Mouse (Mus musculus): ENCODE results near the gene Ptprj.
"Not testable (repeated sequence)": the region's sequence is repeated elsewhere in the genome, so short reads cannot be mapped to it uniquely, and the experiment has no call there.

Ptprj gene

DNA sequence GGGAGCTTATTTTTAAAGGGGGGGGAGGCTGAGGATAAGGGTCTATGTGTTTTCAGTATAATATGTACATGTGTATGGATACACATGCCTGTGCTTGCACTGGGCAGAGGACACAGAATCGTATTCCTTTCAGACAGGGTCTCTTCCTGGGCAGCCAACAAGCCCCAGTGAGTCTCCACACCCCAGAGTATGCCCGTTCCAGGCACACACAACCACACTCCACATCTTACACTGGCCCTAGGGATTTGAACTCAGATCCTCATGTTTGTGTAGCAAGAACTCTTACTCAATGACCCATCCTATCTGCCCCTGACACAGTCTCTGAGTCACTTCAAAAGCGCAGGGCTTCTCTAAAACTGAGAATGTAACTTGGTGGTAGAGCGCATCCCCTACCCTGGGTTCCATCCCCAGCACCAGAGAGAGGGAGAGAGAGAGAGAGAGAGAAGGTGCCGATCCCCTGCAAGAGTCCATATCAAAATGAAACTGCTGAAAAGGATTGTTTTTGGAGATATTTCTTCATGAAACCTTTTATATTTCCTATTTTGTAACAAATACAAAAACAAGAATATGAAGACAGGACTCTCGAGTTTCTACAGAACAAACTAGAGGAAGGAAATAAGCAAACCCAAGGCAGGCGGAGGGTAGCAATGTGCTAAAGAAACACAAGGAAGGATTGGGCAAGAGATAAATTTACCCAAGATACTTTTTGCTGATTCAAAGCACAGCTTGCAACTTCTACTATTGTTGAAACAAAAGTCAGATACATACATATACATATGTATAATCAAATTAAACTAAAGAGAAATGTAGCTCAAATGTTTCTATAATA lies 2.8 kb downstream of the Ptprj start:
- no peak for DNase-seq (ENCODE audit: low spot score)

DNA sequence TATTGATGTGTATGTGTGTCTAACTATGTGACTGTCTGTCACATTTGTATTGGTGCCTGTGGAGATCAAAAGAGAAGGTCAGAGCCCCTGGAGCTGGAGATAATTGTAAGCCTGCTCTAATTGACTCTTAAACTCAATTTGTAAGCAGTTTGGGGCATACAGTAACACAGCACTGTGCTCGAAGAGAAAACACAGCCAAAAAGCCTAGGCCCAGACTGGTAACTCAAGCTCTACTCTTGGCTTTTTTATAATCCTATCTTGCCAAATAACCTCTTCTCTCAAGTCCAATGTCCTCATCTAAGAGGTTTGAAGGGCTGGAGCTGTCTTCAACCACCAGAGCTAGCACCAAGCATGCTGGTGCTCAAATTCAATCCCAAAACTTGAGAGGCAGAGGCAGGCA lies 3.5 kb downstream of the Ptprj start:
- DNase-seq (ENCODE audit: low spot score): no peak

DNA sequence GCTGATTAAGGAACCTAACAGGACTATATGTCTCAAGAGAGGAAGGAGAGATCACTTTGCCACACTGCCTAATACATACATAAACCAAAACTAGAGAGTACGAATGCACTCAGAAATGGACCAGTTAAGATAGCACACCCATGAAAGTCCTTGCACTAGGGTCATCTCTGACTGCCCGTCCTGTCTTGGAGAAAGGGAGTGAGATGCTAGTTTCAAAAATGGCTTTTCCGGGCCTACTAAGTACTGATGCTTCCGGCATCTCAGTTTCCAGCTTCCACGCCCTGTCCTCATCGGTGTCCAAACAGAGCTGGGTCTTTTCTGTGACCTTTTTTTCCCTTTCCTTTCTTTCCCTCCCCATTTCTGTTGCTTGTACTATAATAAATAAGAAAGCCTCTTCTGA lies 4.0 kb downstream of the Ptprj start:
- DNase-seq (ENCODE audit: low spot score): no peak

DNA sequence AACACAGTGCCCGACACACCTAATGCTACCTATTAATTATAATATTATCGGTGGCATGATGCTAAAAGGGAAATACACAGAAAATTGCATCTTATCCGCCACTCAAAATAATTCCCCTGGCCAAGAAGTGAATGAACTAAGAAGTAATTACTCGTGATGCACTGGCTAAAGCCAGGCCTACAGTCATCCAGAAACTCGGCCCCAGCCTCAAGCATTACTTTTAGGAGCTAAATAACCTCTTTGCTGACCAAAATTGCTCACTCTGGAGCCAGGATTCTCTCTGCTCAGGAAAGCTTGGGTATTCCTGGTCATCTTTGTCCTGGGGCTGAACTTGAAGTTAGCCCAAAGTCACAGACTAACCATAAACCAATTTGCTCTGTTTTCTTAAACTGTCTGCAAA lies 4.7 kb downstream of the Ptprj start:
- DNase-seq (ENCODE audit: low spot score): no peak

DNA sequence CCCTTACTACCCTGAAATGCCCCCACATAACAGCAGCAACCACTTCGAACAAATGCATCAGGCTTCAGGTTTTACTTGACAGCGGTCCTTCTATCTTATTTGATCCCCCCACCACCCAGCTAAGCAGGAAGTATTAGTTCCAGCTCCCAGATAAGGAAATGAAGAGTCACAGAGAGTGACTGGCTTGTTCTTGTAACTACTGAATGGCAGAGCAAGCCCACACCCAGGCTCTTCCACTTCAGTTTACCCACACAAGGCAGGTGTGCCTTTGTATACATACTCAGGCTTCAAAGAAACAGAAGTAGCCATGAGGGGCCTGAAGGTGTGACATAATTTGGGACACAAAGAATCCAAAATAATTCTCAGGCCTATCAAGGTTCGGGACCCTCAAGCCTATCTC lies 5.3 kb downstream of the Ptprj start:
- DNase-seq (ENCODE audit: low spot score): no peak

GRCm38 (mm10) chr2:90574536-90574935 lies 5.9 kb downstream of the Ptprj start:
- DNase-seq (ENCODE audit: low spot score): no peak

DNA sequence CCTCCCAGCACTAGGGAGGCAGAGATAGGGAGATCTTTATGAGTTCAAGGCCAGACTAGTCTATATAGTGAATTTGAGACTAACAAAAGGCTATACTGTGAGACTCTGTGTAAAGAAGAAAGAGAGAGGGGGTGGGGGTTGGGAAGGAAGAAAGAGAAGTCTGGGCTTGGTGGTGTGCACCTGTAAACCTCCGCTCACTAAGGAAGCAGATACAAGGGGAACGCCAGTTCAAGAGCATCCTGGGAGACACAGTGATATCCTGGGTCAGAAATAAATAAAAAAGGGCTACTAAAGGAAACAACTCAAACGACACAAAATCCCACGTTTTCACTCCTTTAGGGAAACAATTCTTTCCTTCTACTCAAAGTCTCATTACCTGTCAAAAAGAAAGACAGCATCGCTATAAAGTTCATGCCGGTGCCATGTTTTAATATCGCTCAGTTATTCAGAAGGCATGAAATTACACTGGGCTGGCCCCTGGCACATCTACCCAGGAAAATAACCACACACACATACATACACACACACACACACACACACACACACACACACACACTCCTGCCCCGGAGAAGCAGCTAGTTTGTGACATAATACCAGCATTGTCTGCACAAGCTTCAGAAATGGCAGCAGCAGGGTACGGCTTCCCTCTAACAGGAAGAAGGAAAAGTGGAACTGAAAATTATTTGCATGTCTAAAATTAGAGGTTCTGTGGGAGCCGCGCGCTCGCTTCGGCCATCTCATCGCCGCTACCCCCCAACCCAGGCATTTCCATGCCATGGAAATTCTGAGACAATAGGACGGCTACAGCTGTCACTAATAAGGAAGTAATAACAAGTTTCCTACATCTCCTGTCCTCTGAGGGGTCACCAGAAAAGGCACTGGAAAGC lies 6.6 kb downstream of the Ptprj start:
- no peak for DNase-seq (ENCODE audit: low spot score)

DNA sequence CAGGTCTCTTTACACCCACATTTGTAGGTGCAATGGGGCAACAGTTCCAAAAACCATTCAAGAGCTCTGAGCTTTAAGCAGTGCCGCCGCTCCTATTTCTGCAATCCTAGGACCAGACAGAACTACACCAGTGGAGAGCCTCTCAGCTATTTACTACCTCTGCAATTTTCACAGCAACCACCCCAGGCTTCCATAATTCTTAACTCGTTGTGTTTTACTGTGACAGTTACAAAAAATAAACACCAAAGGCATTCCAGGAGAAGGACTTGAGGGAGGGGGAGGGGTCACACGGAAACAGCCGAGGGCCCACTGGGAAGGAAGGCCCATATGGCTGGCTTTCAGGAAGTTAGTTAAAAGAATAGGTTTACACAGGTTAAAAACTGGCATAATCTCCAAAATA lies 8.3 kb downstream of the Ptprj start:
- no peak for DNase-seq (ENCODE audit: low spot score)

- DNase-seq (ENCODE audit: low spot score): not testable (repeated sequence)
Measured at GRCm38 (mm10) chr2:90571399-90571798, 9.0 kb downstream of the Ptprj start.

DNA sequence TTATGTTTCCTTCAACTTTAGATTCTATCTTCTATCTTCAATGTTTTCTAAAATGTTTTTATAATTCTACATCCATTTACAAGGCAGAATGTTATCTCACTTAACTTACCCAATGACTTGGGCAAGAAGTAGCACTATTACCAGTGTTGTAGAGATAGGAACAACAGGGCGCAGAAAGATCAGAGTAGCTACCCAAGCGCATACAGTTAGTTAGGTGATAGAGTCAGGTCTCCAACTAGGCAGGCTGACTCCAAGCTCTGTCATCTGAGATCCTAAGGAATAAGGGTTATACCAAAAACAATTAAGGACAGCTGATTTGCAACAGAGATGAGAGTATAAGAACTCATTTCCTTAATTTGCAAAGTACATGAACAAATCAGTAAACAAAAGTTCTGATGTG lies 9.6 kb downstream of the Ptprj start:
- DNase-seq (ENCODE audit: low spot score): no peak

- no peak for DNase-seq (ENCODE audit: low spot score)
Measured at GRCm38 (mm10) chr2:90570216-90570615, 10.2 kb downstream of the Ptprj start.

- no peak for DNase-seq (ENCODE audit: low spot score)
Measured at GRCm38 (mm10) chr2:90568961-90569481, 11.4 kb downstream of the Ptprj start.

DNA sequence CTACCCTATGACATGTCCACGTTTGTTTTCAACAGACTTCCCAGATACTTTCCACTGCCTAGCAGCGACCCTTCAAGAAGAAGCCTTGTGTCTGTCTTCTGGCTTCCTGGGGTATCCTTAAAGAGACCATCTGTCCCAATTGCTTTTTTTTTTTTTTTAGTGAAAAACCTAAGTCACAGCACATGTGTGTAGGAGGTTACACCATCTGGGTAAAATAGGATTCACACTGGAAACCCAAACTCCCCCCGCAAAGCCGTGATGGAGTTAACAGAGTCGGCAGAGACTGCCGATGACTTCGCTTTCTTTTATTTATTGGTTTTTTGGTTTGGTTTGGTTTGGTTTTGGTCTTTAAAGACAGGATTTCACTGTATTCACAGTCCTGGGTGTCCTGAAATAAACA lies 12.4 kb downstream of the Ptprj start:
- no peak for DNase-seq (ENCODE audit: low spot score)

DNA sequence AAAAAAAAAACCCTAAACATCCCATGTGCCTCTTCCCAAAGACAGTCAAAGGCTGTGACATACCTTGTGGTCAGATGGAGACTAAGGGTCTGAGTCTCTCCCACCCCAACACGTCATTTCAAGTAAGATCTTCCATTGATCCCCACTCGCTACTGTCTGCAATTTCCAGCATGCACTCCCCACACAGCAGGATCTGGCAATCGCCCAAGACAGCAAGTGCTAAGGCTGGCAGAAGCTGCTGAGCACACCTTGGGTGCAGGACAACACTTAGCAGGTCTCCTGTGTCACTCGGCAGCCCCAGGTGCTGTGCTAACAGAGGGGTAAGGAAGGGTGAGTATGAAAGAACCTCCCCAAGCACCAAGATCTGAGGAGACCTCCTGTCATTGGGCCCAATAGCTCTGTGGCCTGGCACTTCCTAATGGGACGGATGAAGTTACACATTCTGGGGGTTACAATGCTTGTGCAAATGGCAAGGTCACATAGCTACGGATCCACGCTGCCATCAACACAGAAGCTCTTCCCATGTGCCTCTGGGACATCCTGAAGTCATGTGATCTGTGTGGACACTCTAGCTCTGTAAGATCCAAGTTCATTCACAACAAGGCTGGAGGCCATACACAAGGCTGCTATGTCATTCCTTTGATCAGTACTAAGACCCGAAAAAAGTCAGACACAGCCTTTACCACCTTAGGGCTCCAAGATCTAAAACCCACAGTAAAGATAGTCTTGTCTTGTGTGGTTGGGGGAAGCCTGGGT lies 13.5 kb downstream of the Ptprj start:
- DNase-seq (ENCODE audit: low spot score): no peak

DNA sequence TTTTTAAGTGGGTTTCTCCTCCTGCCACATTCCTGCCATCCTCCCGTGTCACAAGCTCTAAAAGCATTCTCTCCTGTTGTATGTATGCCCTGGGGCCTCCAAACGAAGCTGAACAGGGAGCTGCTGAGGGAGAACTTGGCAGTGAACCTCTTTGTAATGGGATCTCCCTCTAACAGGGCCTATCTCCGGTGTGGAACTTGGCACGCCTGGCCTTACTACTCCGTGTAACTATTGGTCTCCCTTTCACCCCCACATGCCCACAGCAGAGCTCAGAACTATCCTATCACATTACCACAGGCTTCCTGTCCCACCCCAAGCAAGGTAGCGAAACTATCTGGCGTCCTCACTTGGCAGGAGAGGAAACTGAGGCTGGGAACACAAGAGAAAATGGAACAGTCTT lies 14.4 kb downstream of the Ptprj start:
- DNase-seq (ENCODE audit: low spot score): no peak

- DNase-seq (ENCODE audit: low spot score): no peak
Measured at GRCm38 (mm10) chr2:90565192-90565929, 15.1 kb downstream of the Ptprj start.

DNA sequence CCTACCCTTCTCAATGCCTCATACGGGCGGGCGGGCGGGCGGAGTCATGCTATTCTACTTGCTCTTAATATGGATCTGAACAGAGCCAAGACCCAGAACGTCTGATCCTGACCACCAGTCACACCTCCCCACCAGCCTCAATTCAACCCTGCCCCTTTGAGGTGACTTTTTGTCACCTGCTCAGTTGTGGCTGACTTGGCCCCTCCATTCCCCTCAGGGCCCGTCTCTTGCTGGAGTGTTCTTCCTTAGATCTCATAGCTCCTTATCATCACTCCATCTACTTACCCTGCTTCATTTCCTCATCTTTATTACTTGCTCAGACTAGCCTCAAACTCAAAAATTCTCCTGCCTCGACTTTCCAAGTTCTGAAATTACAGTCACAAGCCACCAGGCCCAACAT lies 15.9 kb downstream of the Ptprj start:
- DNase-seq (ENCODE audit: low spot score): no peak

DNA sequence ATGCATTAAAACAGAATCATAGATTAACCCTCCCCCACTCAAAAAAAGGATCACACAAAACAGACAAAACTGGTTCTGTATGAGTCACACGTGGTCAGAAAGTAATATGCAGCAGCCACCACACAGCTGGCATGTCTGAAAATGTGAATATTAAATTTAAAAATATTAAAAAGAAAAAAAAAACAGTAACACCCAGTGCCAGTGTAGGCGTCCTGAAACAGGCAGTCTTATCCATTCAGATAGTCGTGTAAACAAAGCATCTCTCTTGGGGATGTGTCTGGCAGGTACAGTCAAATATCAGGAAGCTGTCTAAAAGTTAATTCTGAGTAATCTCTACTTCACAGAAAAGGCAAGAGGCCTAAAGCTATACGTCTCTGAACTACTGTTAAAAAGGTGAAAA lies 17.3 kb downstream of the Ptprj start:
- DNase-seq (ENCODE audit: low spot score): no peak

DNA sequence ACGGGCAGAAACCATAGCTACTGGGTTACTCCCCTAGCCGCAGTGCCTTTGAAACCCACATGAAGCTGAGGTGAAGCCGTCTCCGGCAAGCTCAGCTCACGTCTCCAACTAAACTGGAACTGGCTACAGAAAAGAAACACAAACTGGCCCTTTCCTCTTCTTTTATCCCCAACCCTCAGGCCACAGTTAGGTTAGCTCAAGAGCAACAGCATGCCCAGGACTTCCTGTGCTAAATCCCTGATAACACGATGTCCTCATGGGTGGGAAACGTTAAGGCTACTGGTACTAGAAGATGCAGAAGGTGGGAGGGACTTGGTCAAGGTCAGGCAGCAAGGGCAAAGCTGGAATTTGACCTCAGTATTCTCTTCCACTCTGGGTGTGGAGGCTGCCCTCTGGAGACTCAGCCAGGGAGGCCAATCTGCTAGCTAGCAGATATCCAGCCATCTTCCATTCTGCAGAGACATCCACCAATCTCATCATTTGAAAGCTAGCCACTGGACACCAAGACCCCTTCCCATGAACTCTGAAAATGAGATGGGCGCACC lies 18.2 kb downstream of the Ptprj start:
- DNase-seq (ENCODE audit: low spot score): no peak

- no peak for DNase-seq (ENCODE audit: low spot score)
Measured at GRCm38 (mm10) chr2:90560197-90560843, 20.1 kb downstream of the Ptprj start.

- no peak for DNase-seq (ENCODE audit: low spot score)
Measured at GRCm38 (mm10) chr2:90559688-90560196, 20.7 kb downstream of the Ptprj start.
